In genomic region chr5:9622264-9623094, GRCm38 (mm10) we compare ENCODE assay signal across 14 mouse cellular contexts.
A peak's percentile ranks its signal among the peaks of the same experiment; 100 is the strongest.
DNase-seq lines count a peak whose midpoint lies in the region; ATAC-seq lines count a peak whose summit lies in the region.
"Had no signal": no experiment of that assay in that cellular context is flagged by ENCODE, and none has a peak within 500 bp of the region (broad histone marks: within the 10 kb centered on the region; RNA-seq: fewer than 3 reads in every experiment).

No protein-coding gene starts in this region.

- no peak overlapping the region for H3K27ac ChIP-seq in neural tube, embryonic 11.5 days (ENCODE audit: low read depth, low read length)
- H3K27ac ChIP-seq in midbrain, embryonic 10.5 days (replicated peaks) = peak overlapping the region; percentile 57
- H3K27ac ChIP-seq in heart, embryonic 11.5 days (ENCODE audit: low read depth, low read length) = no peak overlapping the region
- H3K27ac ChIP-seq: limb, embryonic 13.5 days had no signal

- H3K36me3 ChIP-seq in neural tube, embryonic 11.5 days (ENCODE audit: control insufficient read depth, insufficient read depth, low read length) = no peaks in the 10 kb centered on the region
- no peaks in the 10 kb centered on the region for H3K36me3 ChIP-seq in midbrain, embryonic 10.5 days
- no peaks in the 10 kb centered on the region for H3K36me3 ChIP-seq in heart, embryonic 11.5 days (ENCODE audit: control insufficient read depth, insufficient read depth, low read length)
- H3K36me3 ChIP-seq: limb, embryonic 13.5 days had no signal

- H3K4me1 ChIP-seq in neural tube, embryonic 11.5 days (ENCODE audit: control insufficient read depth, insufficient read depth, low read length) = no peaks in the 10 kb centered on the region
- peaks cover 8% of the 10 kb centered on the region for H3K4me1 ChIP-seq in midbrain, embryonic 10.5 days
- H3K4me1 ChIP-seq in heart, embryonic 11.5 days (ENCODE audit: control insufficient read depth, insufficient read depth, low read length) = no peaks in the 10 kb centered on the region
- H3K4me1 ChIP-seq: limb, embryonic 13.5 days; megakaryocyte, embryonic 14.5 days had no signal

- DNase-seq in cerebellum, adult 8-10 months = no peak
- DNase-seq in neural tube, embryonic 11.5 days (ENCODE audit: low spot score) = no peak
- no peak for DNase-seq in neural tube, embryonic 10.5 days (ENCODE audit: extremely low spot score, low spot score)
- DNase-seq in midbrain, embryonic 10.5 days (ENCODE audit: low spot score) = no peak
- no peak for DNase-seq in natural killer cell, adult 2 months (ENCODE audit: low spot score in 2 of 2)
- DNase-seq in cerebellum, adult 9-10 months = no peak
- DNase-seq: cerebellum, postnatal 36 days; gastrocnemius, postnatal 14 days; lung, adult 2 months had no signal

- no peaks in the 10 kb centered on the region for H3K9me3 ChIP-seq in neural tube, embryonic 11.5 days (ENCODE audit: control insufficient read depth, low read length)
- no peaks in the 10 kb centered on the region for H3K9me3 ChIP-seq in midbrain, embryonic 10.5 days (replicated peaks)
- no peaks in the 10 kb centered on the region for H3K9me3 ChIP-seq in heart, embryonic 11.5 days (replicated peaks; ENCODE audit: control insufficient read depth, low read length)
- H3K9me3 ChIP-seq: limb, embryonic 13.5 days; megakaryocyte, embryonic 14.5 days had no signal

- H3K4me3 ChIP-seq in neural tube, embryonic 11.5 days (ENCODE audit: low read depth, low read length) = no peak overlapping the region
- H3K4me3 ChIP-seq in midbrain, embryonic 10.5 days = no peak overlapping the region
- no peak overlapping the region for H3K4me3 ChIP-seq in heart, embryonic 11.5 days (ENCODE audit: low read depth, low read length)
- H3K4me3 ChIP-seq: limb, embryonic 13.5 days; megakaryocyte, embryonic 14.5 days had no signal

- WGBS in neural tube, embryonic 11.5 days = 64% methylated on average over 4 of the region's 4 CpGs
- WGBS in midbrain, embryonic 10.5 days = 56% methylated on average over 4 of the region's 4 CpGs
- 64% methylated on average over 4 of the region's 4 CpGs for WGBS in heart, embryonic 11.5 days (ENCODE audit: insufficient replicate concordance)

- H3K4me2 ChIP-seq in neural tube, embryonic 11.5 days (ENCODE audit: low read depth) = no peak overlapping the region
- no peak overlapping the region for H3K4me2 ChIP-seq in heart, embryonic 11.5 days
- H3K4me2 ChIP-seq: limb, embryonic 13.5 days had no signal

- H3K27me3 ChIP-seq in neural tube, embryonic 11.5 days (ENCODE audit: control insufficient read depth, insufficient read depth, low read length) = no peaks in the 10 kb centered on the region
- no peaks in the 10 kb centered on the region for H3K27me3 ChIP-seq in midbrain, embryonic 10.5 days (ENCODE audit: low read depth, poor library complexity, severe bottlenecking)
- H3K27me3 ChIP-seq in heart, embryonic 11.5 days (ENCODE audit: control insufficient read depth, insufficient read depth, low read length) = no peaks in the 10 kb centered on the region
- H3K27me3 ChIP-seq: limb, embryonic 13.5 days; megakaryocyte, embryonic 14.5 days had no signal

- ATAC-seq in cerebellum, adult (ENCODE audit: insufficient number of reproducible peaks, low FRiP score, low TSS enrichment) = 0 out of 2 replicates have a peak, but pooled peaks have one; percentile 16
- ATAC-seq in neural tube, embryonic 11.5 days (ENCODE audit: insufficient read depth, low FRiP score, low TSS enrichment) = peak; percentile 27; the same call in 1 of the 2 replicates
- ATAC-seq in heart, embryonic 11.5 days (replicated peaks; ENCODE audit: insufficient number of reproducible peaks, low FRiP score, low TSS enrichment) = no peak
- ATAC-seq: intestine, embryonic 16.5 days had no signal

- H3K9ac ChIP-seq in neural tube, embryonic 11.5 days (ENCODE audit: low read length) = no peak overlapping the region
- no peak overlapping the region for H3K9ac ChIP-seq in heart, embryonic 11.5 days (ENCODE audit: low read depth, low read length)
- H3K9ac ChIP-seq: limb, embryonic 13.5 days had no signal
